ENCODE assay signal across 8 mouse cellular contexts in genomic region chr9:115309381-115309971, GRCm38 (mm10). TPM values are rescaled to one million over a fixed set of nuclear protein-coding genes. Genes with fewer than 3 reads are reported as not detected.
DNase-seq lines count a peak whose midpoint lies in the region; ATAC-seq lines count a peak whose summit lies in the region.

No protein-coding gene starts in this region.

- H3K9ac ChIP-seq in hindbrain, embryonic 12.5 days: peak overlapping the region; percentile 97

- peak overlapping the region; percentile 97 for H3K4me3 ChIP-seq in hindbrain, embryonic 12.5 days

- no peaks in the 10 kb centered on the region for H3K9me3 ChIP-seq in hindbrain, embryonic 12.5 days (replicated peaks)

- peaks cover 34% of the 10 kb centered on the region for H3K4me1 ChIP-seq in hindbrain, embryonic 12.5 days

- no peaks in the 10 kb centered on the region for H3K27me3 ChIP-seq in hindbrain, embryonic 12.5 days

- peak; percentile 15 for ATAC-seq in frontal cortex, adult (ENCODE audit: low TSS enrichment)
- ATAC-seq in hindbrain, embryonic 12.5 days (ENCODE audit: low FRiP score): peak; percentile 5; the same call in 1 of the 2 replicates

- peak overlapping the region; percentile 98 for H3K27ac ChIP-seq in hindbrain, embryonic 12.5 days

- under 1% methylated on average over 65 of the region's 65 CpGs for WGBS in hindbrain, embryonic 12.5 days

- no peaks in the 10 kb centered on the region for H3K36me3 ChIP-seq in hindbrain, embryonic 12.5 days

- H3K4me2 ChIP-seq in hindbrain, embryonic 12.5 days (replicated peaks): peak overlapping the region; percentile 68

- DNase-seq in frontal cortex, postnatal 10 days (ENCODE audit: low spot score in 2 of 2): no peak
- DNase-seq in thymus, postnatal 0 days (ENCODE audit: low spot score): peak; percentile 63
- DNase-seq in thymus, postnatal 36 days: no peak
- DNase-seq in lung, postnatal 25 days (ENCODE audit: low spot score): peak; percentile 24
- peak; percentile 63 for DNase-seq in thymus, postnatal 14 days
- no peak for DNase-seq in ovary, postnatal 10 days (ENCODE audit: low spot score)

RNA-seq across cellular contexts. Expression of gene Stt3b, which starts 0.7 kb away (rescaled TPM):
- 55.6 and 56.8 TPM in 2 replicates for polyA plus RNA-seq in thymus, postnatal 0 days (2015; fragmentation: Nextera tagmentation; extraction: Ambion mirVana)
- 122 and 123 TPM in 2 replicates for polyA plus RNA-seq in hindbrain, embryonic 12.5 days (2016; fragmentation: Nextera tagmentation; extraction: Ambion mirVana)

Comparison
In these comparisons a context has a peak if more than half of its experiments do, and no peak if none do; other contexts are left out.
1. DNase-seq: peak in thymus, postnatal 0 days (single experiment), lung, postnatal 25 days (single experiment) and thymus, postnatal 14 days (single experiment); none in frontal cortex, postnatal 10 days (0 of 2), thymus, postnatal 36 days (0 of 2) and ovary, postnatal 10 days (single experiment).